Mouse (Mus musculus): Measurements from ENCODE around the gene Traf5.

Gene Traf5

GRCm38 (mm10) chr1:192063209-192063946 lies 29.0 kb downstream of the Traf5 start:
- no peak for DNase-seq (ENCODE audit: low read depth, low spot score)

- DNase-seq (ENCODE audit: low read depth, low spot score) = no peak
Observed at GRCm38 (mm10) chr1:192062682-192063081, 29.7 kb downstream of the Traf5 start.

- DNase-seq (ENCODE audit: low read depth, low spot score) = no peak
Observed at GRCm38 (mm10) chr1:192061666-192062306, 30.6 kb downstream of the Traf5 start.

GRCm38 (mm10) chr1:192058911-192059310 lies 33.4 kb downstream of the Traf5 start:
- no peak for DNase-seq (ENCODE audit: low read depth, low spot score)

- DNase-seq (ENCODE audit: low read depth, low spot score) = no peak
Observed at GRCm38 (mm10) chr1:192053726-192054125, 38.6 kb downstream of the Traf5 start.

- DNase-seq (ENCODE audit: low read depth, low spot score) = no peak
Observed at GRCm38 (mm10) chr1:192052986-192053385, 39.4 kb downstream of the Traf5 start.

- no peak for DNase-seq (ENCODE audit: low read depth, low spot score)
Observed at GRCm38 (mm10) chr1:192052461-192052860, 39.9 kb downstream of the Traf5 start.

GRCm38 (mm10) chr1:191999022-191999421 lies 93.3 kb downstream of the Traf5 start:
- no peak for DNase-seq (ENCODE audit: low read depth, low spot score)

- DNase-seq (ENCODE audit: low read depth, low spot score) = no peak
Observed at GRCm38 (mm10) chr1:191996621-191997185, 95.7 kb downstream of the Traf5 start.

- no peak for DNase-seq (ENCODE audit: low read depth, low spot score)
Observed at GRCm38 (mm10) chr1:191995916-191996315, 96.4 kb downstream of the Traf5 start.

GRCm38 (mm10) chr1:191995488-191995887 lies 96.9 kb downstream of the Traf5 start:
- DNase-seq (ENCODE audit: low read depth, low spot score) = no peak

GRCm38 (mm10) chr1:191994476-191994875 lies 97.9 kb downstream of the Traf5 start:
- no peak for DNase-seq (ENCODE audit: low read depth, low spot score)

- no peak for DNase-seq (ENCODE audit: low read depth, low spot score)
Observed at GRCm38 (mm10) chr1:191992040-191992780, 100.1 kb downstream of the Traf5 start.

GRCm38 (mm10) chr1:191989994-191990393 lies 102.4 kb downstream of the Traf5 start:
- peak; percentile 93 for DNase-seq (ENCODE audit: low read depth, low spot score)

GRCm38 (mm10) chr1:191989060-191989459 lies 103.3 kb downstream of the Traf5 start:
- no peak for DNase-seq (ENCODE audit: low read depth, low spot score)

GRCm38 (mm10) chr1:191988646-191989045 lies 103.7 kb downstream of the Traf5 start:
- no peak for DNase-seq (ENCODE audit: low read depth, low spot score)

- DNase-seq (ENCODE audit: low read depth, low spot score) = no peak
Observed at GRCm38 (mm10) chr1:191987481-191987769, 104.9 kb downstream of the Traf5 start.

GRCm38 (mm10) chr1:191986674-191987480 lies 105.5 kb downstream of the Traf5 start:
- no peak for DNase-seq (ENCODE audit: low read depth, low spot score)

GRCm38 (mm10) chr1:191981426-191982102 lies 110.8 kb downstream of the Traf5 start:
- DNase-seq (ENCODE audit: low read depth, low spot score) = no peak

- DNase-seq (ENCODE audit: low read depth, low spot score) = no peak
Observed at GRCm38 (mm10) chr1:191977187-191977586, 115.2 kb downstream of the Traf5 start, which contains the start of gene Rd3. Rd3 (plus strand) TSS chr1:191977370.
